Mouse (Mus musculus) MEL (cell line): ENCODE results near the gene Tmem161a.

Experiments used
- CTCF ChIP-seq, 3 experiments: IDR thresholded peaks in 2 of 3; conservative IDR thresholded peaks in 1 of 3; 2 replicates each; pipeline ENCODE4 v1.5.1; 2011 to 2012; ENCODE audit warnings: low read length in 3 of 3, low read depth in 2 of 3, mild to moderate bottlenecking in 2 of 3, improper control_type of control experiment in 1 of 3, inconsistent platforms in 1 of 3, mixed read lengths in 1 of 3, moderate library complexity in 1 of 3; ENCODE audit not compliant: control insufficient read depth in 1 of 3, insufficient read depth in 1 of 3, poor library complexity in 1 of 3, severe bottlenecking in 1 of 3
- E2F4 ChIP-seq: IDR thresholded peaks from 2 replicates; pipeline ENCODE4 v1.6.1; 2011; ENCODE audit warnings: low read depth, low read length, improper control_type of control experiment, borderline replicate concordance
- EP300 ChIP-seq, 2 experiments: IDR thresholded peaks; 2 replicates each; pipeline ENCODE4 v1.6.1; 2011; ENCODE audit warnings: improper control_type of control experiment in 2 of 2, low read length in 2 of 2, low read depth in 1 of 2, mild to moderate bottlenecking in 1 of 2
- MEF2A ChIP-seq: IDR thresholded peaks from 2 replicates; pipeline ENCODE4 v1.6.1; 2014; ENCODE audit warnings: low read depth, mild to moderate bottlenecking, inconsistent platforms, low read length, improper control_type of control experiment; ENCODE audit not compliant: poor library complexity, insufficient replicate concordance, severe bottlenecking; ENCODE audit errors: extremely low read depth
- POLR2A ChIP-seq, 2 experiments: IDR thresholded peaks; 2 replicates each; pipeline ENCODE4 v1.6.1; 2011 to 2012; ENCODE audit warnings: low read length in 2 of 2, mild to moderate bottlenecking in 2 of 2, control low read depth in 1 of 2, improper control_type of control experiment in 1 of 2, low read depth in 1 of 2, moderate library complexity in 1 of 2; ENCODE audit not compliant: control insufficient read depth in 1 of 2, insufficient read depth in 1 of 2, poor library complexity in 1 of 2
- POLR2AphosphoS5 ChIP-seq: IDR thresholded peaks from 2 replicates; pipeline ENCODE4 v1.6.1; 2012; ENCODE audit warnings: low read depth, borderline replicate concordance, mild to moderate bottlenecking, inconsistent platforms, low read length, moderate library complexity, mixed read lengths
- TBP ChIP-seq: IDR thresholded peaks from 2 replicates; pipeline ENCODE4 v1.8.0; 2011; ENCODE audit warnings: low read depth, low read length, improper control_type of control experiment
- ZC3H11A ChIP-seq: IDR thresholded peaks from 2 replicates; pipeline ENCODE4 v1.6.1; 2012; ENCODE audit warnings: low read depth, mild to moderate bottlenecking, inconsistent platforms, low read length, improper control_type of control experiment

GRCm38 (mm10) chr8:70139026-70139857 lies 32.9 kb upstream of the Tmem161a start, which contains the start of the genes Rfxank, Borcs8 and Mef2b:
- TF ChIP-seq POLR2AphosphoS5 (no peak), EP300 (IDR thresholded peaks at IDR 0.05; ENCODE audit: low read depth in 1 of 2, low read length in 2 of 2) (no peak), POLR2A (IDR thresholded peaks at IDR 0.05; ENCODE audit: control insufficient read depth in 1 of 2, insufficient read depth in 1 of 2, low read depth in 1 of 2, low read length in 2 of 2, poor library complexity in 1 of 2) (peak; percentile 57 to 77), TBP (peak; percentile 74), E2F4 (no peak), ZC3H11A (no peak), CTCF (IDR thresholded peaks at IDR 0.05 in 2 of 3, conservative IDR thresholded peaks at IDR 0.05 in 1 of 3; ENCODE audit: control insufficient read depth in 1 of 3, insufficient read depth in 1 of 3, low read depth in 2 of 3, low read length in 3 of 3, poor library complexity in 1 of 3, severe bottlenecking in 1 of 3) (no peak), MEF2A (no peak)
